Mouse (Mus musculus): ENCODE measurements at regions not wholly inside any gene's neighbourhood (a gene's known extent, or its start where the extent isn't known, plus 50 kb on each side); places are given as distances from the start of the nearest gene placed in this dataset.

DNA sequence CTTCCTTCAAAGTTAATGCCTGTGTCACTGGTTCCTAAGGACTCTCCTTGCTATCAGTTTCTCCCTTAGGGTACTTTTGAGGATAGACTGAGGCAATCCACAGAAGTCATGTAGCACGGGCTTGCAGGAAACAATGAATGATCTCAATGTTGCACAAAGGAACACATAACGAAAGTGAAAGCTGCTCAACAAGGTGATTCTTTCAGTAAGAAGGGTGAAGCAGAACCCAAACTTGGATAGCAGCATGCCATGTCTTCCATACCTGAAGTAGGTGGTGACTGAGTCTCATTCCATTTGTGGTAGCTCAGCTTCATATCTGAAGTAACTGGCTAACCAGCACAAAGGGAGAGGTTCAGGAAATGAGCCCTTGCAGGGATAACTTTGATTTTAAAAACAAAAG lies 325.7 kb downstream of the H2al1j start:
- Histone ChIP-seq H3K36me3 (ENCODE audit: control insufficient read depth, insufficient read depth, low read length) (no peaks in the 10 kb centered on the region), H3K27ac (ENCODE audit: insufficient read depth, low read depth, low read length) (no peak overlapping the region), H3K4me3 (ENCODE audit: insufficient read depth, low read depth, low read length) (no peak overlapping the region), H3K27me3 (replicated peaks; ENCODE audit: control insufficient read depth, insufficient read depth, low read length) (no peaks in the 10 kb centered on the region), H3K4me1 (ENCODE audit: control insufficient read depth, insufficient read depth, low read length) (no peaks in the 10 kb centered on the region)
- DNase-seq, result no peak
- TF ChIP-seq CTCF (conservative IDR thresholded peaks at IDR 0.05; ENCODE audit: insufficient read depth, insufficient read length, low read depth, low read length) (no peak), POLR2A (IDR thresholded peaks at IDR 0.05; ENCODE audit: low read depth, low read length) (no peak)
- 82% methylated on average over 2 of the region's 2 CpGs for WGBS

DNA sequence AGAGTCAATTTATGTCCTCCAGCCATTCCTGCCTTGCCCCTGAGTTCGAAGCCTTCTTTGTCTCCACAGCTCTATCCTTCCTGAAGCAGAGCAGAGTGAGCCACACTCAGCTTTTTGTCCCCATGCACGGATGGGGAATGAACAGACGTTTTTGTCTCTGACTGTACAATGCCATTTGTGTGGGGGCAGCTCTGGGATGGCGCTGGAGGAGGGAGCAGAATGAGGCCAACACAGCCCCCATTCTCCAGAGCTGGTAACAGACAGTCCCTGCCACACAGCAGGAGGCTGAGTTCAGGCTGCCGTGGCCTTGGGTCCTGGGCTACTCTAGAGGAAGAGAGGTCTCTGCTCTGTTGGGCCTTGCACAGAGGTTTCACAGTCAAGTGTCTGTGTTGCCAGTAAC lies 327.4 kb downstream of the H2al1j start:
- no peak overlapping the region for H3K27ac ChIP-seq (ENCODE audit: insufficient read depth, low read depth, low read length)
- no peaks in the 10 kb centered on the region for H3K27me3 ChIP-seq (replicated peaks; ENCODE audit: control insufficient read depth, insufficient read depth, low read length)
- no peak for DNase-seq
- no peaks in the 10 kb centered on the region for H3K4me1 ChIP-seq (ENCODE audit: control insufficient read depth, insufficient read depth, low read length)
- H3K36me3 ChIP-seq (ENCODE audit: control insufficient read depth, insufficient read depth, low read length), result no peaks in the 10 kb centered on the region
- WGBS, result 91% methylated on average over 5 of the region's 5 CpGs
- no peak overlapping the region for H3K4me3 ChIP-seq (ENCODE audit: insufficient read depth, low read depth, low read length)
- TF ChIP-seq POLR2A (IDR thresholded peaks at IDR 0.05; ENCODE audit: low read depth, low read length) (no peak), CTCF (conservative IDR thresholded peaks at IDR 0.05; ENCODE audit: insufficient read depth, insufficient read length, low read depth, low read length) (no peak)

- Histone ChIP-seq H3K27ac (ENCODE audit: insufficient read depth, low read depth, low read length) (no peak overlapping the region), H3K4me1 (ENCODE audit: control insufficient read depth, insufficient read depth, low read length) (no peaks in the 10 kb centered on the region), H3K27me3 (replicated peaks; ENCODE audit: control insufficient read depth, insufficient read depth, low read length) (no peaks in the 10 kb centered on the region), H3K36me3 (ENCODE audit: control insufficient read depth, insufficient read depth, low read length) (no peaks in the 10 kb centered on the region), H3K4me3 (ENCODE audit: insufficient read depth, low read depth, low read length) (no peak overlapping the region)
- no peak for TF ChIP-seq POLR2A (IDR thresholded peaks at IDR 0.05; ENCODE audit: low read depth, low read length)
- TF ChIP-seq CTCF (conservative IDR thresholded peaks at IDR 0.05; ENCODE audit: insufficient read depth, insufficient read length, low read depth, low read length), result no peak
- DNase-seq, result no peak
- 81% methylated on average over 6 of the region's 6 CpGs for WGBS
Measured at GRCm38 (mm10) chrX:11655466-11655865, 327.8 kb downstream of the H2al1j start.

DNA sequence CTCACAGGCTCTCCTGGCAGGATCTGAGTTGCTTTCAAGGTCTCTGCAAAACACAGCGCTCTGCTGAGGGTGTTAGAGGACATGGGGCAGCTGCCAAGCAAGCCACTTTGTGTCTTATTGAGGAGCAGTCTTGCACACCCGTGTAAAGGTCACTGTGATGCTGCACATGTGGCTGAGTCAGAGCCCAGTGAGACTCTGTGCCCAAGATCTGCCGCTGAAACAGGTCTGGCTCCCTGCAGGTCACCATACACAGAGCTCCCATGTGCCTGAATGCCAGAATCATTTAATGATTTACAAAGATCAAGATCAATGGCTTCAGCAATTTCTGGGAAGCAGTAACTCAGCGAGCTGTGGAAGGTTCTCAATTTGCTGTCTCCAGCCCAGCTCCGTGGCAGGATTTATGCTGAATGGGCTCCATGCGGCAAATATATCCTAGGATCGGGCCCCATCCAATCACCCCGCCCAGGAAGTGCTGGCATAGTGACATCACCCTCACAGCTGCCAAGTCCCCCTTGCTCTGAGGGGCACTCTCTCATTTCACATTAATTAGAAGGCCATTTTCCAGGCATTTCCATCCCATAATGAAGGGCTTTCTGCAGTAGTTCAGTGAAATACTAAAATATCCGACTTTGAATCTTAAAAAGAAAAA lies 330.1 kb downstream of the H2al1j start:
- 40% methylated on average over 9 of the region's 9 CpGs for WGBS
- DNase-seq, result peak; percentile 79

GRCm38 (mm10) chrX:11663187-11663829 lies 335.7 kb downstream of the H2al1j start:
- peak; percentile 76 for DNase-seq
- TF ChIP-seq CTCF (conservative IDR thresholded peaks at IDR 0.05; ENCODE audit: insufficient read depth, insufficient read length, low read depth, low read length) (no peak), POLR2A (IDR thresholded peaks at IDR 0.05; ENCODE audit: low read depth, low read length) (no peak)

More for the DNA sequence above, 330.1 kb downstream of the H2al1j start:
- H3K27ac ChIP-seq (ENCODE audit: insufficient read depth, low read depth, low read length), result no peak overlapping the region
- no peaks in the 10 kb centered on the region for H3K36me3 ChIP-seq (ENCODE audit: control insufficient read depth, insufficient read depth, low read length)
- TF ChIP-seq CTCF (conservative IDR thresholded peaks at IDR 0.05; ENCODE audit: insufficient read depth, insufficient read length, low read depth, low read length) (no peak), POLR2A (IDR thresholded peaks at IDR 0.05; ENCODE audit: low read depth, low read length) (no peak)
- H3K4me3 ChIP-seq (ENCODE audit: insufficient read depth, low read depth, low read length), result no peak overlapping the region
- no peaks in the 10 kb centered on the region for H3K27me3 ChIP-seq (replicated peaks; ENCODE audit: control insufficient read depth, insufficient read depth, low read length)
- H3K4me1 ChIP-seq (ENCODE audit: control insufficient read depth, insufficient read depth, low read length), result no peaks in the 10 kb centered on the region

DNA sequence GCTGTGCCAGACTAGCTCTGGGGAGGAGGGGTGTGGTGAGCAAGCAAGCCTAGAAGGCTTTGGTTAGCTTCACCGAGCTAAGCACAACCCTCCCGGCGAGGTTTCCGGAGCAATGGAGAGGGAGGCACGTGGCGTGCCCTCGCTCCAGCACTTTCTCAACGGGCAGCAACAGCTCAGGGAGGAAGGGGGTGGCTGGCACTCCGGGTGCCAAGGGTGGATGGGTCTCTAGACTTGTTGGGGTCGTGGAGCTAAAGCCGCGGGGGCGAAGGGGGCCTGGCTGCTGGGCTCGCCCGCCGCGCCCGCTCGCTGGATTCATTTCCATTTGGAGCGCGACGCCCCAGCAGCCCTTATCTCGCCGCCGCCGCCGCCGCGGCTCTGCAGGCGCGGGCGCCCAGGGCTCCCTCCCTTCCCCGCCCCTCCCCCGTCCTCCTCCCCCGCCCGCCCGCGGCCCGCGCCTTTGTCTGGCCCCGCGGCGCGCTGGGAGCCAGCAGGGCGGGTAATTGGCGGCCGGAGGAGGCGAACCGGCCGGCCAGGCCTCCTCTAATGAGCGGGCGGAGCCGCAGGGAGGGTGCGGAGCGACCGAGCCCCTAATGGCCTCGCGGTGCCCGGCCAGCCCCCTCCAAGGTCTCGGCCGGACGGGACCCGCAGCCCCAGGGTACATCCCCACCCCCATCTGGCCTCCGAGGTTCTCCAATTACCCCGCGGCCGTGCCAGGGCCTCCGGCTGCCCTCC lies 336.9 kb downstream of the H2al1j start:
- TF ChIP-seq CTCF (conservative IDR thresholded peaks at IDR 0.05; ENCODE audit: insufficient read depth, insufficient read length, low read depth, low read length) (no peak), POLR2A (IDR thresholded peaks at IDR 0.05; ENCODE audit: low read depth, low read length) (no peak)
- H3K36me3 ChIP-seq (ENCODE audit: control insufficient read depth, insufficient read depth, low read length), result no peaks in the 10 kb centered on the region
- WGBS, result under 1% methylated on average over 33 of the region's 68 CpGs
- peak; percentile 73 for DNase-seq
- H3K4me1 ChIP-seq (ENCODE audit: control insufficient read depth, insufficient read depth, low read length), result peaks cover 5% of the 10 kb centered on the region; the same call in 1 of the 2 replicates
- peak overlapping the region; percentile 55 for H3K27ac ChIP-seq (ENCODE audit: insufficient read depth, low read depth, low read length)
- H3K27me3 ChIP-seq (replicated peaks; ENCODE audit: control insufficient read depth, insufficient read depth, low read length), result no peaks in the 10 kb centered on the region
- H3K4me3 ChIP-seq (ENCODE audit: insufficient read depth, low read depth, low read length), result peak overlapping the region; percentile 48

More at GRCm38 (mm10) chrX:11663187-11663829, 335.7 kb downstream of the H2al1j start:
- H3K4me1 ChIP-seq (ENCODE audit: control insufficient read depth, insufficient read depth, low read length), result peaks cover 5% of the 10 kb centered on the region; the same call in 1 of the 2 replicates
- H3K27ac ChIP-seq (ENCODE audit: insufficient read depth, low read depth, low read length), result no peak overlapping the region
- no peak overlapping the region for H3K4me3 ChIP-seq (ENCODE audit: insufficient read depth, low read depth, low read length)
- 39% methylated on average over 6 of the region's 6 CpGs for WGBS
- no peaks in the 10 kb centered on the region for H3K36me3 ChIP-seq (ENCODE audit: control insufficient read depth, insufficient read depth, low read length)
- no peaks in the 10 kb centered on the region for H3K27me3 ChIP-seq (replicated peaks; ENCODE audit: control insufficient read depth, insufficient read depth, low read length)
